Mouse (Mus musculus): ENCODE results near the gene Shisa8. TPM values are rescaled to one million over a fixed set of nuclear protein-coding genes. Genes with fewer than 3 reads are reported as not detected.

The Shisa8 gene
- polyA plus RNA-seq, 1 experiment from 2014 or later, result 0.30 TPM

- H3K9ac ChIP-seq (replicated peaks; ENCODE audit: low read depth, low read length), result no peak overlapping the region
- no peak overlapping the region for H3K4me3 ChIP-seq (ENCODE audit: low read depth, low read length)
- no peaks in the 10 kb centered on the region for H3K27me3 ChIP-seq (ENCODE audit: control insufficient read depth, insufficient read depth, low read length)
- no peaks in the 10 kb centered on the region for H3K4me1 ChIP-seq (ENCODE audit: control insufficient read depth, insufficient read depth, low read length)
- no peak for ATAC-seq (ENCODE audit: insufficient number of reproducible peaks, insufficient read depth, low FRiP score, low read depth)
- no peak overlapping the region for H3K27ac ChIP-seq (ENCODE audit: low read length)
- WGBS, result 93% methylated on average over 10 of the region's 10 CpGs
- no peaks in the 10 kb centered on the region for H3K9me3 ChIP-seq (ENCODE audit: control insufficient read depth, low read depth, low read length)
- no peak overlapping the region for H3K4me2 ChIP-seq (replicated peaks; ENCODE audit: low read depth, low read length)
- H3K36me3 ChIP-seq (ENCODE audit: control insufficient read depth, insufficient read depth, low read length), result peaks cover 97% of the 10 kb centered on the region
Measured at GRCm38 (mm10) chr15:82197246-82197750, 15.3 kb downstream of the Shisa8 start.

GRCm38 (mm10) chr15:82196300-82196699 lies 16.3 kb downstream of the Shisa8 start:
- H3K27me3 ChIP-seq (ENCODE audit: control insufficient read depth, insufficient read depth, low read length), result no peaks in the 10 kb centered on the region
- H3K9me3 ChIP-seq (ENCODE audit: control insufficient read depth, low read depth, low read length), result no peaks in the 10 kb centered on the region
- H3K4me1 ChIP-seq (ENCODE audit: control insufficient read depth, insufficient read depth, low read length), result no peaks in the 10 kb centered on the region
- H3K4me2 ChIP-seq (replicated peaks; ENCODE audit: low read depth, low read length), result no peak overlapping the region
- 90% methylated on average over 12 of the region's 12 CpGs for WGBS
- ATAC-seq (ENCODE audit: insufficient number of reproducible peaks, insufficient read depth, low FRiP score, low read depth), result no peak
- no peak overlapping the region for H3K27ac ChIP-seq (ENCODE audit: low read length)
- H3K4me3 ChIP-seq (ENCODE audit: low read depth, low read length), result no peak overlapping the region
- H3K9ac ChIP-seq (replicated peaks; ENCODE audit: low read depth, low read length), result no peak overlapping the region
- peaks cover 97% of the 10 kb centered on the region for H3K36me3 ChIP-seq (ENCODE audit: control insufficient read depth, insufficient read depth, low read length)

GRCm38 (mm10) chr15:82192617-82193016 lies 20.0 kb downstream of the Shisa8 start:
- H3K27me3 ChIP-seq (ENCODE audit: control insufficient read depth, insufficient read depth, low read length), result no peaks in the 10 kb centered on the region
- no peaks in the 10 kb centered on the region for H3K4me1 ChIP-seq (ENCODE audit: control insufficient read depth, insufficient read depth, low read length)
- no peak overlapping the region for H3K4me2 ChIP-seq (replicated peaks; ENCODE audit: low read depth, low read length)
- H3K36me3 ChIP-seq (ENCODE audit: control insufficient read depth, insufficient read depth, low read length), result peaks cover 90% of the 10 kb centered on the region
- no peak overlapping the region for H3K27ac ChIP-seq (ENCODE audit: low read length)
- no peak overlapping the region for H3K4me3 ChIP-seq (ENCODE audit: low read depth, low read length)
- no peaks in the 10 kb centered on the region for H3K9me3 ChIP-seq (ENCODE audit: control insufficient read depth, low read depth, low read length)
- ATAC-seq (ENCODE audit: insufficient number of reproducible peaks, insufficient read depth, low FRiP score, low read depth), result no peak
- 90% methylated on average over 8 of the region's 8 CpGs for WGBS
- H3K9ac ChIP-seq (replicated peaks; ENCODE audit: low read depth, low read length), result no peak overlapping the region

- no peak for ATAC-seq (ENCODE audit: insufficient number of reproducible peaks, insufficient read depth, low FRiP score, low read depth)
Measured at GRCm38 (mm10) chr15:82188481-82189240, 24.0 kb downstream of the Shisa8 start.

GRCm38 (mm10) chr15:82187924-82188323 lies 24.7 kb downstream of the Shisa8 start:
- H3K9ac ChIP-seq (replicated peaks; ENCODE audit: low read depth, low read length), result no peak overlapping the region
- peaks cover 90% of the 10 kb centered on the region for H3K36me3 ChIP-seq (ENCODE audit: control insufficient read depth, insufficient read depth, low read length)
- 100% methylated on average over 1 of the region's 1 CpGs for WGBS

More at GRCm38 (mm10) chr15:82188481-82189240, 24.0 kb downstream of the Shisa8 start:
- Histone ChIP-seq H3K27ac (ENCODE audit: low read length) (no peak overlapping the region), H3K9me3 (ENCODE audit: control insufficient read depth, low read depth, low read length) (no peaks in the 10 kb centered on the region), H3K36me3 (ENCODE audit: control insufficient read depth, insufficient read depth, low read length) (peaks cover 90% of the 10 kb centered on the region), H3K4me1 (ENCODE audit: control insufficient read depth, insufficient read depth, low read length) (no peaks in the 10 kb centered on the region), H3K4me3 (ENCODE audit: low read depth, low read length) (no peak overlapping the region), H3K9ac (replicated peaks; ENCODE audit: low read depth, low read length) (no peak overlapping the region), H3K4me2 (replicated peaks; ENCODE audit: low read depth, low read length) (no peak overlapping the region), H3K27me3 (ENCODE audit: control insufficient read depth, insufficient read depth, low read length) (no peaks in the 10 kb centered on the region)
- 96% methylated on average over 10 of the region's 10 CpGs for WGBS

GRCm38 (mm10) chr15:82187401-82187800 lies 25.2 kb downstream of the Shisa8 start:
- Histone ChIP-seq H3K4me3 (ENCODE audit: low read depth, low read length) (no peak overlapping the region), H3K27me3 (ENCODE audit: control insufficient read depth, insufficient read depth, low read length) (no peaks in the 10 kb centered on the region), H3K4me1 (ENCODE audit: control insufficient read depth, insufficient read depth, low read length) (no peaks in the 10 kb centered on the region), H3K9me3 (ENCODE audit: control insufficient read depth, low read depth, low read length) (peaks cover under 1% of the 10 kb centered on the region; the same call in 1 of the 2 replicates), H3K9ac (replicated peaks; ENCODE audit: low read depth, low read length) (no peak overlapping the region), H3K4me2 (replicated peaks; ENCODE audit: low read depth, low read length) (no peak overlapping the region), H3K27ac (ENCODE audit: low read length) (no peak overlapping the region), H3K36me3 (ENCODE audit: control insufficient read depth, insufficient read depth, low read length) (peaks cover 88% of the 10 kb centered on the region)
- 86% methylated on average over 4 of the region's 4 CpGs for WGBS
- no peak for ATAC-seq (ENCODE audit: insufficient number of reproducible peaks, insufficient read depth, low FRiP score, low read depth)

More at GRCm38 (mm10) chr15:82187924-82188323, 24.7 kb downstream of the Shisa8 start:
- Histone ChIP-seq H3K27ac (ENCODE audit: low read length) (no peak overlapping the region), H3K27me3 (ENCODE audit: control insufficient read depth, insufficient read depth, low read length) (no peaks in the 10 kb centered on the region), H3K4me1 (ENCODE audit: control insufficient read depth, insufficient read depth, low read length) (no peaks in the 10 kb centered on the region), H3K4me3 (ENCODE audit: low read depth, low read length) (no peak overlapping the region), H3K9me3 (ENCODE audit: control insufficient read depth, low read depth, low read length) (no peaks in the 10 kb centered on the region), H3K4me2 (replicated peaks; ENCODE audit: low read depth, low read length) (no peak overlapping the region)
- ATAC-seq (ENCODE audit: insufficient number of reproducible peaks, insufficient read depth, low FRiP score, low read depth), result no peak

GRCm38 (mm10) chr15:82186931-82187330 lies 25.7 kb downstream of the Shisa8 start:
- H3K36me3 ChIP-seq (ENCODE audit: control insufficient read depth, insufficient read depth, low read length), result peaks cover 88% of the 10 kb centered on the region
- 88% methylated on average over 5 of the region's 5 CpGs for WGBS
- H3K27ac ChIP-seq (ENCODE audit: low read length), result no peak overlapping the region
- no peaks in the 10 kb centered on the region for H3K4me1 ChIP-seq (ENCODE audit: control insufficient read depth, insufficient read depth, low read length)
- ATAC-seq (ENCODE audit: insufficient number of reproducible peaks, insufficient read depth, low FRiP score, low read depth), result no peak
- no peaks in the 10 kb centered on the region for H3K27me3 ChIP-seq (ENCODE audit: control insufficient read depth, insufficient read depth, low read length)
- no peak overlapping the region for H3K4me3 ChIP-seq (ENCODE audit: low read depth, low read length)
- no peak overlapping the region for H3K4me2 ChIP-seq (replicated peaks; ENCODE audit: low read depth, low read length)
- no peak overlapping the region for H3K9ac ChIP-seq (replicated peaks; ENCODE audit: low read depth, low read length)
- peaks cover 5% of the 10 kb centered on the region; the same call in 1 of the 2 replicates for H3K9me3 ChIP-seq (ENCODE audit: control insufficient read depth, low read depth, low read length)

GRCm38 (mm10) chr15:82186131-82186530 lies 26.5 kb downstream of the Shisa8 start:
- peaks cover 7% of the 10 kb centered on the region; the same call in 1 of the 2 replicates for H3K9me3 ChIP-seq (ENCODE audit: control insufficient read depth, low read depth, low read length)
- ATAC-seq (ENCODE audit: insufficient number of reproducible peaks, insufficient read depth, low FRiP score, low read depth), result no peak; the same call in 1 of the 2 replicates
- no peak overlapping the region for H3K4me3 ChIP-seq (ENCODE audit: low read depth, low read length)
- H3K27me3 ChIP-seq (ENCODE audit: control insufficient read depth, insufficient read depth, low read length), result no peaks in the 10 kb centered on the region
- 66% methylated on average over 14 of the region's 14 CpGs for WGBS
- no peak overlapping the region for H3K4me2 ChIP-seq (replicated peaks; ENCODE audit: low read depth, low read length)
- no peak overlapping the region for H3K9ac ChIP-seq (replicated peaks; ENCODE audit: low read depth, low read length)
- H3K4me1 ChIP-seq (ENCODE audit: control insufficient read depth, insufficient read depth, low read length), result no peaks in the 10 kb centered on the region
- H3K36me3 ChIP-seq (ENCODE audit: control insufficient read depth, insufficient read depth, low read length), result peaks cover 88% of the 10 kb centered on the region
- H3K27ac ChIP-seq (ENCODE audit: low read length), result no peak overlapping the region

Data from stomach, embryonic 14.5 days (tissue).